1 mouse cellular context compared by ENCODE assay signal in genomic region chr3:145118254-145119001, GRCm38 (mm10).
A peak's percentile ranks its signal among the peaks of the same experiment; 100 is the strongest.
TF ChIP-seq lines count a peak whose summit lies in the region.

Odf2l (plus strand) TSS chr3:145118588.

TF ChIP-seq in MEL, 35 proteins besides CTCF, POLR2A, EP300 and RAD21 (continued from another document):
- no peak for TF ChIP-seq POLR2AphosphoS5 (IDR thresholded peaks at IDR 0.05; ENCODE audit: borderline replicate concordance, low read depth, low read length)
- no peak for TF ChIP-seq GABPA (IDR thresholded peaks at IDR 0.05; ENCODE audit: low read depth, low read length)
- no peak for TF ChIP-seq SMC3 (IDR thresholded peaks at IDR 0.05; ENCODE audit: low read depth, low read length)
- TF ChIP-seq E2F4 (IDR thresholded peaks at IDR 0.05; ENCODE audit: borderline replicate concordance, low read depth, low read length): peak; percentile 80; the same call in 1 of the 2 replicates
- TF ChIP-seq ZKSCAN1 (IDR thresholded peaks at IDR 0.05; ENCODE audit: low read depth, low read length): no peak
- 0 out of 2 replicates have a peak, but pooled peaks have one; percentile 13 for TF ChIP-seq MYC (IDR thresholded peaks at IDR 0.05; ENCODE audit: low read depth, low read length)
- peak; percentile 82 for TF ChIP-seq NELFE (IDR thresholded peaks at IDR 0.05; ENCODE audit: low read depth, low read length)
- no peak for TF ChIP-seq JUND (IDR thresholded peaks at IDR 0.05; ENCODE audit: low read depth, low read length)
